Mouse (Mus musculus): ENCODE results near the gene Timm44. TPM values are rescaled to one million over a fixed set of nuclear protein-coding genes. Genes with fewer than 3 reads are reported as not detected.
"Not testable (repeated sequence)": the region's sequence is repeated elsewhere in the genome, so short reads cannot be mapped to it uniquely, and the experiment has no call there.

Timm44 gene
- total RNA-seq, 4 experiments from 2014 or later = 65.1 to 80.9 (median 70.8) TPM

DNA sequence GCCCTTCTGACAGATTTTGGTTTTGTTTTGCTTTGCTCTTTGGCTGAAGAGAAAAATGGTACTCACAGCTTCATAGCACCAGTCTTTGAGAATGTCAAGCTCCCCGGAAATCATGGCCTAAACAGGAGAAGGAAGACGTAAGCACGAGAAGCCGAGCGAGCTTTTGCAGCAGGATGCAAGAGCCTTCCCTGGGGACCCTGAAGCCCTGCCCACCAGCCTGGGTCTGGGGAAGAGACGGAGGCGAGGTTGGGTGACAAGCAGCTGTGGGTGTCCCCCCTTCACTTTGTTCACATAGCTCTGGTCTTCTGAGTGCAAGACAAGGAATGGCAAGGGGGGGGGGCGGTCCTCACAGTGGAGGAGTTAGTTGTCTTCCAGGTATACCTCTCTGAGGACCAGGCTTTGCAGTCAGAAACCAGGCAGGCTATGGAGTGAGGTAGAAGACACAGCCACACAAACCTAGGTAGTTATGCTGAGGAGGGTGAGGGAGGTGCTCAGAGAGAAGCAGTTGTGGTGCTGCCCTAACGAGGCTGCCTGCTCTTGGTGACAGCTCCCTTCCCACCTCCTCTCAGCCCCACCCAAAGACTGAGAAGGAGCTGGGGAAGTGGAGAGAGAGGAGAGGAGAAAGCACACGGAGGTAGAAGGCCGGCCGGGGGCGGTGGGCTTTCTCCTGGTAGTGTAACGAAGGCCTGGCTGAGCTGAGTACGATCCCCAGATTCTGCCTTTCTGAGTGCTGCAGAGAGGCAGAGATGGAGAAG lies 10.4 kb downstream of the Timm44 start:
- DNase-seq (ENCODE audit: low spot score in 2 of 2) = no peak

DNA sequence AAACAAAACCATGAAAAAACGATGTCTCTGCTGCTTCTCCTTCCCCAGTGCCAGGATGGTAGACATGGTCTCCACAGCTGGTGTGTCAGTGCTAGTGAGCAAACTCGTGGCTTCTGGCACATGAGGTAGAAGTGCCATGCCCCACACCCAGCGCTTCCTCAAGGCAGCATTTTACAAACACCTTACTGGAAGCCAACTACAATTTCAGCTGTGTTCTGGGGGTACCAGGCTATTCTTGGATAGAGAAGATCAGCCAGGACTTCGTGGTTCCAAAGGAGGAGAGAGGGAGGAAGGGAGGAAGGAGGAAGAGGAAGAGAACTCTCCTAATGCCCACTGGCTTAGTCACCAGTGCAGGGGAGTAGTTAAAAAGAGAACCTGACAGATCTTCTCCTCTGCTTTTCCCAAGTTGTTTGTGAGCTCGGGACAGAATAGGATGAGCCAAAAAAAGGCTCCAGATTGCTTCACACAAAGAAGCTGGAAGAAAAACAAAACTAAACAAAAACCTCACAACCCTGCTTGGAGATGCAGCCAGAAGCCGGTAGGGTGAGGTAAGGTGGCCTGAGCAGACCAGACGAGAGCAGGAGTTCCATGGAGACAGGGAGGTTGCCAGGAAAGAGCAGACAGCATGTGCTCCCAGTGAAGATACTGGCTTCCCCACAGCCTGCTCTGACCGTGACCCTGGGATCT lies 12.5 kb downstream of the Timm44 start:
- DNase-seq (ENCODE audit: low spot score in 2 of 2) = no peak

DNA sequence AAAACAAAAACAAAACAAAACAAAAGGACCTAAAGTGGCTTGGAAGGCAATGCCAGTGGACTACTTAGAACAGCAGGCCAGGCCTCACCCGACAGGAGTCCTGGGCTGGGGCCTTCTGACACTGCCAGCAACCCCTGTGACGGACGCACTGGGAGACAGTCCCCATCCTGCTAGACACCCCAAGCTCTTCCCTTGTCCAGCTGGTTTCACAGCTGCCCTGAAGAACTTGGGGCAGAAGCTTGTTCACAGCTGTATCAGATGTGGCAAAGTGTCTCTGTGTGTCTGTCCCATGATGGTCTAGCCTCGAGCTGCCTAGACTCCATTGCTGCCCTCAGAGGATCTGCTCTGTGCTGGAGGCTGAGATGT lies 15.9 kb downstream of the Timm44 start:
- DNase-seq (ENCODE audit: low spot score in 2 of 2) = no peak

DNA sequence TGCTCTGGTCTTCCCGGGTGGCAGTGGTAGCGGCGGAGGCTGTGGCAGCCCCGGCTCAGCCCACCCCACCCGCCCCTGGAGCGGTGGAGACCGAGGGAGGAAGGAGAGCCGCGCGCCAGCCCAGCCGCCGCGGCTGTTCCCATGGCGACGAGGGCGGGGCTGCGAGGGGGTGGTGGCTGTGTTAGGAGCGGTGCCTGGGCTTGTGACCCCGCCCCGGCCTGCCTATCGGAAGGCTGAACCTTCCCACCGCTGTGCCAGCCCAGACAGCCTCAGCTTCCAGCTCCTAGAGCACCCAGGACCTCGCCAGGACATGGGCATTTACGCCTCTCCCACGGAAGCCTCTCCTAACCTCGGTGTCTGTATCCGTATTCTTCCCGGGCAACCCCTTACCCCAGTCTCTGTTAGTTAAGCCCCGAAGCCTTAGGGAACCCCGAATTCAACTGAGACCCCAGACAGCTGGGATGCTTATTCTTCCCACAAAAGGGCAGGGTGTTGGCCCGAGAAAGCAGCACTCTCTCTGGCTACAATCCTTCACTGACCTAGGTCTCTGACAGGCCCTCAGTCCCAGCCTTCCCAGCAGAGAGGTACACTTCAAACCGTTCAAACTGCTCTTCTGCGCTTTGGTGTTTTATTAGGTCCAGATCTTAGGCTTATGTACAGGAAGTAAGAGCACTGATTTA lies 16.4 kb downstream of the Timm44 start, which contains the start of gene Ctxn1:
Ctxn1 (minus strand) TSS at position 150 of the 680 bp plus-strand sequence.
- DNase-seq (ENCODE audit: low spot score in 2 of 2) = peak; percentile 88 to 89

DNA sequence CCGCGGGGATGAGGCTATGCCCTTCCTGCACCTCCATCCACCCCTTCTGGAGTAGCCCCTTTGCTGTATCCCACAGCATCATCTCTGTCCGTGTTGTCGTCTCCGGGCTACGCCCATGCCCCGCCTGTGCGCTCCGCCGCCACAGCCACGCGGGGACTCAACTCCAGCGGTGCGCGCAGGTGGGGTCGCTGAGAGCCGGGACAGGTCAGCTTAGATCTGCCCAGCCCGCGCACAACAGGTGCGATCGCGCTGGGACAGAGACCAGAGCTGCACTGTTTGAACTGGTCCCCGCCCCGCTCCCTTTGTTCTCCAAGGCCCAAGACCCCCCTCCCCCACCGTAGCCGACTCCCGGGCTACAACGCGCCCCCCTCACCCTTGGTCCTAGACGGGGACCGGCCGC lies 17.0 kb downstream of the Timm44 start:
- DNase-seq (ENCODE audit: low spot score in 2 of 2) = peak in 1 of 2 experiments; percentile 59

DNA sequence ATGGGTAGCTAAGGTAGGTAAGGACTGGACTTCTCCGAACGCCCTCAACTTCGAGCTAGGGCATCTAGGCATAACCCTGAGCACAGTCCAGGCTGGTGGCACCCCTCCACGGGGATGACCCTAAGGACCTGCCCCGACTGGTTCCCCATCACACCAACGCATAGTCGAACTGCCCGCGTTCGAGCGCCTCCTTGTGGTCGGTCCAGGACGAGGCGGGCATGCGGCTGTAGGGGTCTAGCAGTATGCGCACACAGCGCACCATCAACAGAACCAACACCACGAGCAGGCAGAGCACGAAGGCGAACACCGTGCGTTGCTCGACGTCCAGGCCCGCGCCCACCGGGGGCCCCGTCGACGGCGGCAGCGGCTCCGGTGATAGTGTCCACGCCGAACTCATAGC lies 17.5 kb downstream of the Timm44 start:
- peak; percentile 83 for DNase-seq (ENCODE audit: low spot score in 2 of 2)

DNA sequence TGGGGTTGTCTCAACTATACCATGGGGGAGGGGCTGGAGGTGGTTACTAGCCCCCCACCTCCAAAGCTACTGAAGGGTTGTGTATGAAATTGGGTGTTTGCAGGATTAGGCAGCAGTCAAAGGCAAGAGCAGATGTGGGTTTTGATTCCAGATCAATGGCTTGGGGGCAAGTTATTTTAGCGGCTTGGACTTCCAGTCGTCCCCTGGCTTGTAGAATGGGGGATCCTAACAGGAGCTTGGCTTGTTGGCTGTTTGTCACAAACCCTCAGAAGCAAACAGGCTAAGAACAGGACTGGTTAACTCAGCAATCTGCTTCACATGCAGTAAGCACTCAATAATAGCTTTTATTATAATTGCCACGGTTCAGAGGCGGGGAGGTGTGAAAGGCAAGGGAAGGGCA lies 18.4 kb downstream of the Timm44 start:
- peak in 1 of 2 experiments; percentile 25 for DNase-seq (ENCODE audit: low spot score in 2 of 2)

DNA sequence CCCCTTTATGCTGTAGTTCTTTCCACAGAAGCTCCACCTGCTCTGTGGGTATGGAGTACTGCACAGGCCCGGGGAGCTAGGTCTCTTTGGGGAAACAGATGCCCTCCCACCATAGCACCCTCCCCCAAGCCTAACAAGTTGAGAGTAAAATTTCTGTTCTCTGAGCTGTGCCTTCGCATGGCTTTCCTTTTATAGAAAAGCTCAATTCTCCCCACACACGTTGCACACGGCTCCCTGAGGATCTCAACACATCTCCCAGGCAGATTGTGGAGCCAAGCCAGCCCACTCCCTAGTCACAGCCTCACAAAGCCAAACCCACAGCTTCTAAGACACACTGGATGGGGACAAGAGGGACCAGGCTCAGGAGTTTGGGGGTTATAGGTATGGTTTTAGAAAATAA lies 18.8 kb downstream of the Timm44 start:
- DNase-seq (ENCODE audit: low spot score in 2 of 2) = peak; percentile 89 to 90

DNA sequence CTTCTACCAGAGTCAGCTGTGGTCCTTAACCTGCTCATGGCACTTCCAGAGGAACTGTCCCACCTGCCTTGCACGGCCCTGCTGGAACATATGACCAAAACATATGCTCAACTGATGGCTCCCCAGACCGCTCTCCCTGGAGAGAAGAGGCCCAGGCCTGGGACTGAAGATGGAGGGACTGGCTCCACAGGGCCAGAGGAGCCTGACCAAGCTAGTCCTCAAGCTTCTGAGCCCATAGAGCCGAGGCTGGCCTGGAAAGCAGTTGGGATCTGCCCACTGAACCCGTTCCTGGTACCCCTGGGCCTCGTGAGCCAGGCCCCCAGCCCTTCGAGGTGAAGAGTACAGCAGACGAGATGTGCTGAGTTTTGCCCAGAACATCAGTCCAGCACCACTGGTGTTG lies 20.2 kb downstream of the Timm44 start:
- not testable (repeated sequence) for DNase-seq (ENCODE audit: low spot score in 2 of 2)

DNA sequence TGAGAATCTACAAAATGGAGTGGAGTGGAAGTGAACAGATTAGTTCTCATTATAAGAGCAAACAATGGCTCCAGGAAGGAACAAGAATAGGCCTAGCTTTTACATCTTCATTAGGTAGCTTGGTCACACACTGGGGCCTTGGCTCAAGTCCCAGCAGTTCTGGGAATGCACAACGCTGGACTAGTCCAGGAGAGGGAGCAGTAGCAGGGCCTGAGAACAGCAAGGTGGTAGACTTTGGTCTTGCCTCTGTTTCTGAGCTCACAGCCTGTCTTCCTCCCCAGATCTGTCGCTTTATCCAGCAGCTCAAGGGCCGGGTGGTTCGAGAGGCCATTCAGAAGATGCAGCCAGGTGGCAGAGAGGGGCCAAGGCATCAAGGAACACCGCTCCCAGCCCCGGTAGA lies 21.7 kb downstream of the Timm44 start:
- DNase-seq (ENCODE audit: low spot score in 2 of 2) = peak in 1 of 2 experiments; percentile 67

DNA sequence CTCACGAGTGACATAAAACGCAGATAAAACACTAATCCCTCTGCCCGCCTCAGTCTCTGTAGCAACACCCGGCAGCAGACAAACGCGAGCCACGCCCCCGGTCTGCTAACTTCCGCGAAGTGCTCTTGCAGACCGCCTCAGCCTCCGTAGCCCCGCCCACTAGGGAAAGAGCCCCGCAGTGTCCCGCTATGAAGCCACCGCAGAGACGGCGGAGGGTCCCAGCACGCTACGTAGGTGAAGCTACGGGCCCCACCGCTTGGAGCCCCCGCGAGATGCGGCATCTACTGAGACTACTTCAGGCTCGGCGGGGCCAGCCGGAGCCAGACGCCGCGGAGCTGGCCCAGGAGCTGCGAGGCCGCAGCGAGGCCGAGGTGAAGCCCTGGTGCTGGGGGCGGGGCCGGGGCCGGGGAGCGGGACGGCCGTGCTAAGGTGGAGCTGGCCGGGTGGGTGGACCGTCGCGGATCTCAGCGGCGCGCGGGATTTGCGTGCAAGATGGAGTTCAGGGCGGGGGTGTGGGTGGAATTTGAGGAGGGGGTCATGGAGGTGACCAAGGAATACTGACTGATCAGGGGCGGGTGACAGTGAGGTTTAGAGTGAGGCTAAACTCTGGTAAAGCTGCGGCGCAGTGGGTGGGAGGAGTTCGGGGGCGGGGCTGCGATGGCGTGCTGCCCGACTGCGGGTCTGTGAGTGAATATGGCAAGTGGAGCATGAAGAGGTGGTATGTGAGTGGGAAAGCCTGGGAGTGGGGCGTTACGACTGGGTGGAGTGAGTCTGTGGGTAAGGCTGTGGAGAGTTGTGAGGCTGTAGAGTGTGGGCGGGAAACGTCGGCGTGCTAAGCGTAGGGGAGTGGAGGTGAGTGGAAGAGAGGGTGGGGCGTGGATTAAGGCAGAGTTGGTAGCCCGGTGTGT lies 22.5 kb downstream of the Timm44 start, which contains the start of gene Snapc2:
Snapc2 (plus strand) TSS at position 147 of the 908 bp plus-strand sequence.
- DNase-seq (ENCODE audit: low spot score in 2 of 2) = peak; percentile 91 to 92

DNA sequence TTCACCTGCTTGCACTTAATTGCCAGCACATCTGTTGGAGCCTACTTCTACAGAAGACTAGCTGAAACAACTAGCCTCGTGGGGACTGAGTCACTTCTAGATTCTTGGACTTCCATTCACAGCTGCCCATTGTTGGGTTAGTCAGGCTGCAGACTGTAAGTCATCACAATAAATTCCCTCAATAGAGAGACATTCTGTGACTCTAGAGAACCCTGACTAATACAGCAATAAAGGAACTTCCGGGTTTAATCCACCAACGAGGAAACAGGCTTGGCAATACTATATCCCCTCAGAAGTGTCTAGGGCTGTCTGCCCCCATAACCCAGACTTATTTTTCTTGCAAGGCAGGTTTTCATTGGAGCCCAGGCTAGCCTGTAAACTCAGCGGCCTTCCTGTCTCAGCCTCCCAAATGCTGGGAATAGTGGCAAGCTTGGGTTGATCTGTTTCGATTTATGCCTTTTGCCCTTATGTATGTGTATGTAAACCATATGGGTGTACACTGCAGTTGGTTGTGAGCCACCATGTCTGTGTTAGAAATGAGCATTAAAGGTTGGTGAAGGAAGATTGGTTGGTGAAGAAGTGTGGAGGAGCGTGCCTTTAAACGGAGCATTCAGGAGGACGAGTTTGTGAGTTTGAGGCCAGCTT lies 23.5 kb downstream of the Timm44 start:
- DNase-seq (ENCODE audit: low spot score in 2 of 2) = no peak

DNA sequence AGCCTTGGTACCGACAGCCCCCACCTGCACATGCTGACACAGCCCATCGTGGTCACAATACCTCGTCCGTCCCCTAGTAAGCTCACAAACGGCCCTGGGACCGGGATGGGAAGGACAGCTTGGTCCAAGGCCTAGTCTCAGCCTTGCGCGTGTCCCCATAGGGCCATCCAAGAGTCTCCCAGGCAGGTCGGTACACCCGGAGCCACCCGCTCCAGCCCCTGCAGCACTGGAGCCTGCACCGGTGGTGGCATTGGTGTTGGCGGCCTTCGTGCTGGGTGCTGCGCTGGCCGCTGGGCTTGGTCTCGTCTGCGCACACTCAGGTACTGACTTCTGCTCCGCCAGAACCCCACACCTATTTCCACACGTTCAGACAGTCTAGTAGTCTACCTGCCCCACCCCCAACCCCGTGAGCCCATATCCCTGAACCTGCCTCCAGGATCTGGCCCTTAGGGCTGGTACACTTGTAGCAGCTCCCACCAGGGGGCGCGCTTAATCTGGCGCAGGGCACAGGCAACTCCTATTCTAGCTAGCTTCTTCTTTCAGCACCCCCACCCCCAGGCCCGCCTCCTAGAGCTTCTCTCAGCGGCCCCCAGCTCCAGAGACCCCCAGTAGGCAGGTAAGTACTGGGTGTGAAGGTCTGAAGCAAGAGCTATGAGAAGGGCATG lies 25.3 kb downstream of the Timm44 start:
- peak; percentile 79 to 85 for DNase-seq (ENCODE audit: low spot score in 2 of 2)

DNA sequence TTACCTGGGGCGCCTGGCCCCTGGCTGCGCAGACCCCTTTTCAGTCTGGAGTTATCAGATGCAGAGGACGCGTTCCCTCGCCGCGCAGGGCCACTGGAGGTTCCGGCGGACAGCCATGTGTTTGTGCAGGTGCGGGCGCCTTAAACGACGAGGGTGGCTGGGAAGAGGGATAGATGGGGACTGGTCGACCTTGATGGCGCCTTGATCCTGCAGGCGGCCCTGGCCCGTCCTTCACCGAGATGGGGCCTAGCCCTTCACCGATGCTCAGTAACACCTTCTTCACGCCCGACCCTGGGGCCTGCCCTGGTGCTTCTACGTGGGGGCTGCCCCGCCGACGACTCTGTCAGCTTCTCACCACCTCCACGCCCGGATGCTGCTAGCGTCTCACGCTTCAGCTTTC lies 26.5 kb downstream of the Timm44 start:
- no peak for DNase-seq (ENCODE audit: low spot score in 2 of 2)

DNA sequence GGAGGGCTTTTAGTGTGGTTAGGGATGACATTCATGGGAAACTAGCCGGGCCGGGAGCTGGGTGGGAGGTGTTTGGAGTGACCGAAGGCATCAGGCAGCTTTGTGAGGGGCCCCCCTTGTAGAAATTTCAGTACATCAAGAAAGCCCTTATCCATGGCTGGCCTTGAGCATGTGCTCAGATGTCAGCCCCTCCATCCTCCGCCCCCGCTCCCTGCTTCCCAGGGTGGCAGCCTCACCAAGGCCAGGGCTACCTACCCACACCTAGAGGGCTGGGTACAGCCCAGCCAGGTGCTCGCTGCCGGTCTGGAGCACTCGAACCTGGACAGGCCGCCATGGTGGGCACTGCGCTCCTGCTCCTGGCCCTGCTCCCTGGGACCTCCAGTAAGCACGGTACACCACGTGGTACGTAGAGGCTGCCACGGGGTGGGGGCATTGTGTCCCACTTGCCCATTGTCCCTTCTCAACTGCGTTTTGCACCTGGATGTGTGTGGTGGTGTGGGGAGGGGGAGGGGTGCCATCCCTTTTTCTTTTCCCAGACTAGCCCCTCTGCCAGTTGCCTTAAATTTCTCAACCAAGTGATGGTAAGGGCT lies 27.7 kb downstream of the Timm44 start, which contains the start of gene Tgfbr3l:
Tgfbr3l (plus strand) TSS at position 264 of the 590 bp plus-strand sequence.
- no peak for DNase-seq (ENCODE audit: low spot score in 2 of 2)

DNA sequence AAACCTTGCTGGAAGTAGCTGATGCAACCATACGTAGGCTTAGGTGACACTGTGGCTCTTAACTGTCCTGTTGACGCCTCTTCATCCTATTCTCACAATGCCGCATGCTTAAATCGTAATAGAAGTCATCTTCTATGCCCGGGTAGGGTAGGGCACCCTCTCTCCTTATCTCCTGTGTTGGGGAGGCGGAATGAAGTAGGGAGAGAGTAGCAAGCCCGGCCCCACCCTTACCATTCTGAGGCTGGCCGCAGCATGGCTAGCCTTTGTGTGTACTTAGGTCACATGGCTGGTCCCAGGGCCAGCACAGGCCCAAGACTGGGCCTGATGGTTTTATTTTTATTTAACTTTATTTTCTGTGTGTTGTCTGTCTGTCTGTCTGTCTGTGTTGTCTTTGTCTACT lies 28.5 kb downstream of the Timm44 start:
- DNase-seq (ENCODE audit: low spot score in 2 of 2) = no peak

DNA sequence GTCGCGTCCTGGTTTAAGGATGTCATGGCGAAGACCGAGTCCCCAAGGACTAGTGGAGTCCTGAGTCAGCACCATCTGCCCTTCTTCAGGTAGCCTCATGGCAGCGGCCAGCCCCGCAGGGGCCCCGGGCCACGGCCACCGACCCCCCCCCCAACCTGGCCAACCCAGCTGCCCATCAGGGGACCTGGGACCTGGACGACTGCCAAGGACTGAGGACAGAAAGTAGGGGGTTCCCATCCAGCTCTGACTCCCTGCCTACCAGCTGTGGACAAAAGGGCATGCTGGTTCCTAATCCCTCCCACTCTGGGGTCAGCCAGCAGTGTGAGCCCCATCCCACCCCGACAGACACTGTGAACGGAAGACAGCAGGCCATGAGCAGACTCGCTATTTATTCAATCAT lies 30.0 kb downstream of the Timm44 start:
- DNase-seq (ENCODE audit: low spot score in 2 of 2) = no peak

DNA sequence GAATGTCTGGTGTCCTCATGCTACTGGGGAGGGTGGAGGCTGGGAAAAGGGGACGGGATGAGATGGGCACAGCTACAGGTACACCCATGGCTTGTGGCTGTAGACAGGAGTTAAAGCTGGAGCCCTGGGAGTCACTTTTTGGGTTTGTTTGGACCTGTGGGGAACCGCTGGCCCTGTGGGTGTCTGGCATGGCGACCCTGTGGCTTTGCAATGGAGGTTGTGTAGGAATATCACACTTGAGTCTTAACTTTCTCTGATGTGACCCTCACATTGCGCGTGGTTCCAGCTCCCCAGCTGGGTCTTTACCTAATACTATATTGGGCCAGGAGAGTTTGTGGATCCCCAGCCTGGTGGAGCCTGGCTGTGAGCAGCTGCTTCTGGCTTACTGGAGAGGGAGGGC lies 30.7 kb downstream of the Timm44 start:
- no peak for DNase-seq (ENCODE audit: low spot score in 2 of 2)

DNA sequence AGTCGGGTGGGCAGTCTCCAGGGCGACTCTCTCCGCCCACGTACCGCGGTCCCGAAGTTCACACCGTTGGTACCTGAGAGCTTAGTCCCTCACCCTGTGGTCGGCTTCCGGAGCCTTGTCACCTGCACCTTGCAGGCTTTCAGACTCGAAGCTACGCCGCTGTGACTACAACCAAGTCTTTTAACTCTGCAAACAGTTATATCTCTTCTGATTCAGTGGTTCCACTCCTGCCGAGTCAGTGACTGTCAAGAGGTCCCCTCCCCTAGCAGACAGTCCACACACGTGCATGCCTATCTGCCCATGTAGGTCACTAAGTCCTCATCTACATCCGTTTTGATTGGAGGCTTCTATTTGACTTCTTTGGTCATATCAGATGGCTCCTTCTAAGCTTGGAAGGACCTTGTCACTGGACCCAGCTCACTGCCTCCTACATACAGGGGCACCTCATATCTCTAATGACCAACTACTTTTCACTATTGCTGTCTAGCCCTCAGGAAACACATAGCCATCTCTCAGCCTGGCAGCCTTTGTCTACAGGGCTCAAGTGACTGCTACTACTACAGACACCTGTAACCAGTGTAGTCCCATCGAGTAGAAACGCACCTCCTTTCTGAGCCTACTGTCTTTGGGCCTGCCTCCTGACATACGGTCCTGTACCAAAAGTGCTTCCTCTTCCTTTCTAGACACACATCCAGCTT lies 36.4 kb downstream of the Timm44 start:
- DNase-seq (ENCODE audit: low spot score in 2 of 2) = no peak
